Comparison of ENCODE assay signal across 13 mouse cellular contexts in genomic region chr7:116728379-116728778, GRCm38 (mm10).
DNase-seq lines count a peak whose midpoint lies in the region; ATAC-seq and TF ChIP-seq lines count a peak whose summit lies in the region.
"Had no signal": no experiment of that assay in that cellular context is flagged by ENCODE, and none has a peak within 500 bp of the region (broad histone marks: within the 10 kb centered on the region; RNA-seq: fewer than 3 reads in every experiment).

No protein-coding gene starts in this region.

- no peaks in the 10 kb centered on the region for H3K27me3 ChIP-seq in embryonic facial prominence, embryonic 15.5 days
- no peaks in the 10 kb centered on the region for H3K27me3 ChIP-seq in liver, postnatal 0 days (ENCODE audit: insufficient read depth, low read length)

- WGBS in embryonic facial prominence, embryonic 15.5 days: 13% methylated on average over 2 of the region's 2 CpGs
- 61% methylated on average over 2 of the region's 2 CpGs for WGBS in liver, postnatal 0 days (ENCODE audit: insufficient replicate concordance)

- no peak for TF ChIP-seq CTCF in liver, postnatal 0 days (IDR thresholded peaks at IDR 0.05; ENCODE audit: low read depth)

- H3K27ac ChIP-seq in embryonic facial prominence, embryonic 15.5 days (replicated peaks): no peak overlapping the region
- no peak overlapping the region for H3K27ac ChIP-seq in liver, postnatal 0 days (ENCODE audit: low read depth)
- H3K27ac ChIP-seq: left cerebral cortex, adult 2 months had no signal

- H3K9ac ChIP-seq in embryonic facial prominence, embryonic 15.5 days: no peak overlapping the region
- H3K9ac ChIP-seq in liver, postnatal 0 days (replicated peaks): no peak overlapping the region

- peaks cover 9% of the 10 kb centered on the region; the same call in 1 of the 2 replicates for H3K4me1 ChIP-seq in embryonic facial prominence, embryonic 15.5 days
- no peaks in the 10 kb centered on the region for H3K4me1 ChIP-seq in liver, postnatal 0 days (ENCODE audit: insufficient read depth)

- intact Hi-C loops in heart, postnatal 25 days (cut with DNase I): no loop called here

- no peak for TF ChIP-seq EP300 in liver, postnatal 0 days (IDR thresholded peaks at IDR 0.05; ENCODE audit: low read depth)

- H3K36me3 ChIP-seq in embryonic facial prominence, embryonic 15.5 days: no peaks in the 10 kb centered on the region
- H3K36me3 ChIP-seq in liver, postnatal 0 days (replicated peaks; ENCODE audit: insufficient read depth, low read length): no peaks in the 10 kb centered on the region

- peak; percentile 27 to 53 for DNase-seq in heart, adult 18-20 months
- DNase-seq in heart, postnatal 25 days (ENCODE audit: low spot score): no peak
- DNase-seq in R1 (ENCODE audit: low read depth, low spot score): peak; percentile 8
- peak; percentile 5 for DNase-seq in kidney, postnatal 14 days
- no peak for DNase-seq in spleen, adult 12 weeks (ENCODE audit: low spot score)
- no peak for DNase-seq in liver, postnatal 0 days
- DNase-seq in right cerebral cortex, postnatal 25 days: no peak
- DNase-seq: lung, postnatal 10 days had no signal

- no peak overlapping the region for H3K4me3 ChIP-seq in embryonic facial prominence, embryonic 15.5 days (replicated peaks)
- no peak overlapping the region for H3K4me3 ChIP-seq in liver, postnatal 0 days (ENCODE audit: low read depth, low read length)
- H3K4me3 ChIP-seq: left cerebral cortex, adult 2 months; myocyte had no signal

- H3K4me2 ChIP-seq in embryonic facial prominence, embryonic 15.5 days (replicated peaks): no peak overlapping the region
- H3K4me2 ChIP-seq in liver, postnatal 0 days (ENCODE audit: low read depth, low read length): no peak overlapping the region

- H3K9me3 ChIP-seq in embryonic facial prominence, embryonic 15.5 days (replicated peaks): no peaks in the 10 kb centered on the region
- no peaks in the 10 kb centered on the region for H3K9me3 ChIP-seq in liver, postnatal 0 days (ENCODE audit: low read length)

- ATAC-seq in embryonic facial prominence, embryonic 15.5 days (ENCODE audit: insufficient number of reproducible peaks, low FRiP score, low TSS enrichment, low read depth): peak; percentile 67; the same call in 1 of the 2 replicates
- ATAC-seq in liver, postnatal 0 days: no peak
- ATAC-seq: CD4-positive, CD25-positive, alpha-beta regulatory T cell, adult 4 months; inflammation-experienced regulatory T-cells, adult 6 months had no signal

Comparison
In these comparisons a context has a peak if more than half of its experiments do, and no peak if none do; other contexts are left out.
1. DNase-seq: peak in heart, adult 18-20 months (2 of 2), R1 (single experiment) and kidney, postnatal 14 days (single experiment); none in heart, postnatal 25 days (single experiment), spleen, adult 12 weeks (single experiment), liver, postnatal 0 days (single experiment) and right cerebral cortex, postnatal 25 days (single experiment).